10 mouse cellular contexts compared by ENCODE assay signal in the genomic region with DNA sequence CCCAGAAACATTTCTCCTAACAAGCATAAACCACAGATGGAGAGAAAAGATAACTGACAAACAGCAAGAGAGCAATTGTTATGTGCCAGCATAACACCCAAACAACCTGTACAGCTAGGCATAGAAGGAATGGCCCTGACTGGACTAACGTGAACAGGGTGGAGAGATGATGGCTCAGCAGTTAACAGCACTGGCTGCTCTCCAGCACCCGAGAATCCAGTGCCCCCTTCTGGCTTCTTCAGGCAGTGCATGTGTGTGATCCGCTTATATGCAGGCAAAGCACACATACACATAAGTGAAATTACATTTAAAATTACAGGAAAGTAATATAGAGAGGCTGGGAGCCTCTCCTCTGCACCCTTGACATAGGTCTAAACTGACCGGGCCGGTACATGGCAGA. TPM values are rescaled to one million over a fixed set of nuclear protein-coding genes. Genes with fewer than 3 reads are reported as not detected.
DNase-seq lines count a peak whose midpoint lies in the region; ATAC-seq and TF ChIP-seq lines count a peak whose summit lies in the region.
"Had no signal": no experiment of that assay in that cellular context is flagged by ENCODE, and none has a peak within 500 bp of the region (broad histone marks: within the 10 kb centered on the region; RNA-seq: fewer than 3 reads in every experiment).

No protein-coding gene starts in this region.

- TF ChIP-seq POLR2A in cortical plate, adult 2 months (IDR thresholded peaks at IDR 0.05; ENCODE audit: extremely low read depth, insufficient read depth, low read length): no peak

- no peak overlapping the region for H3K27ac ChIP-seq in heart, embryonic 11.5 days (ENCODE audit: low read depth, low read length)
- H3K27ac ChIP-seq in cortical plate, adult 2 months (ENCODE audit: insufficient read depth, low read length): no peak overlapping the region
- H3K27ac ChIP-seq in midbrain, postnatal 0 days (ENCODE audit: low read depth, low read length): no peak overlapping the region
- H3K27ac ChIP-seq: liver, embryonic 15.5 days had no signal

- H3K4me3 ChIP-seq in heart, embryonic 11.5 days (ENCODE audit: low read depth, low read length): no peak overlapping the region
- H3K4me3 ChIP-seq in cortical plate, adult 2 months (ENCODE audit: insufficient read depth, low read length): no peak overlapping the region
- no peak overlapping the region for H3K4me3 ChIP-seq in midbrain, postnatal 0 days (ENCODE audit: low read depth, low read length)
- H3K4me3 ChIP-seq: liver, embryonic 15.5 days had no signal

- no peaks in the 10 kb centered on the region for H3K9me3 ChIP-seq in heart, embryonic 11.5 days (replicated peaks; ENCODE audit: control insufficient read depth, low read length)
- no peaks in the 10 kb centered on the region for H3K9me3 ChIP-seq in midbrain, postnatal 0 days (ENCODE audit: low read length)
- H3K9me3 ChIP-seq: liver, embryonic 15.5 days had no signal

- H3K36me3 ChIP-seq in heart, embryonic 11.5 days (ENCODE audit: control insufficient read depth, insufficient read depth, low read length): no peaks in the 10 kb centered on the region
- peaks cover 14% of the 10 kb centered on the region; the same call in 1 of the 2 replicates for H3K36me3 ChIP-seq in midbrain, postnatal 0 days (ENCODE audit: insufficient read depth, low read length)

- ATAC-seq in heart, embryonic 11.5 days (replicated peaks; ENCODE audit: insufficient number of reproducible peaks, low FRiP score, low TSS enrichment): no peak
- ATAC-seq in midbrain, postnatal 0 days (ENCODE audit: low FRiP score): no peak

- H3K27me3 ChIP-seq in heart, embryonic 11.5 days (ENCODE audit: control insufficient read depth, insufficient read depth, low read length): no peaks in the 10 kb centered on the region
- H3K27me3 ChIP-seq in midbrain, postnatal 0 days (ENCODE audit: insufficient read depth, low read length): no peaks in the 10 kb centered on the region
- H3K27me3 ChIP-seq: liver, embryonic 15.5 days had no signal

- H3K9ac ChIP-seq in heart, embryonic 11.5 days (ENCODE audit: low read depth, low read length): no peak overlapping the region
- H3K9ac ChIP-seq in midbrain, postnatal 0 days (replicated peaks; ENCODE audit: low read length, poor library complexity, severe bottlenecking): no peak overlapping the region
- H3K9ac ChIP-seq: liver, embryonic 15.5 days had no signal

- 56% methylated on average over 5 of the region's 5 CpGs for WGBS in heart, embryonic 11.5 days (ENCODE audit: insufficient replicate concordance)
- 52% methylated on average over 5 of the region's 5 CpGs for WGBS in midbrain, postnatal 0 days

- H3K4me1 ChIP-seq in heart, embryonic 11.5 days (ENCODE audit: control insufficient read depth, insufficient read depth, low read length): no peaks in the 10 kb centered on the region
- H3K4me1 ChIP-seq in cortical plate, adult 2 months (ENCODE audit: control insufficient read depth, insufficient read depth, low read length): no peaks in the 10 kb centered on the region
- no peaks in the 10 kb centered on the region for H3K4me1 ChIP-seq in midbrain, postnatal 0 days (ENCODE audit: insufficient read depth, low read length)
- H3K4me1 ChIP-seq: liver, embryonic 15.5 days had no signal

- DNase-seq in heart, adult 11 months: peak; percentile 87
- peak; percentile 65 for DNase-seq in urinary bladder, postnatal 14 days (ENCODE audit: low spot score)
- DNase-seq in urinary bladder, adult 2 months (ENCODE audit: low spot score): no peak
- DNase-seq in kidney, postnatal 36 days: peak; percentile 45 to 75
- no peak for DNase-seq in midbrain, postnatal 0 days (ENCODE audit: low spot score)
- DNase-seq in yolk sac, embryonic 10.5 days (ENCODE audit: low spot score): peak; percentile 29

- no peak overlapping the region for H3K4me2 ChIP-seq in heart, embryonic 11.5 days
- no peak overlapping the region for H3K4me2 ChIP-seq in midbrain, postnatal 0 days (ENCODE audit: low read depth, low read length, poor library complexity, severe bottlenecking)
- H3K4me2 ChIP-seq: liver, embryonic 15.5 days had no signal

- peak; percentile 49; the same call in 1 of the 2 replicates for TF ChIP-seq CTCF in cortical plate, adult 2 months (IDR thresholded peaks at IDR 0.05; ENCODE audit: extremely low read depth, insufficient read depth, low read length)
- TF ChIP-seq CTCF in midbrain, postnatal 0 days (IDR thresholded peaks at IDR 0.05): peak; percentile 64

RNA-seq across cellular contexts. Expression of a gene that starts 16.2 kb away (rescaled TPM):
- polyA plus RNA-seq in heart, embryonic 11.5 days (2014; fragmentation: Nextera tagmentation; extraction: Ambion mirVana): 8.6 and 13.7 TPM in 2 replicates
- polyA plus RNA-seq in urinary bladder, adult 2 months (2012; rRNA removed): 31.5 and 35.6 TPM in 2 replicates
- 25.7 and 27.9 TPM in 2 replicates for polyA plus RNA-seq in cortical plate, adult 2 months (2012; rRNA removed)
- total RNA-seq in midbrain, postnatal 0 days (2014; rRNA removed): 9.3 and 12.1 TPM in 2 replicates
- polyA plus RNA-seq in midbrain, postnatal 0 days (2015; fragmentation: Nextera tagmentation; extraction: Ambion mirVana): 5.3 and 6.3 TPM in 2 replicates

RNA-seq across cellular contexts. Expression of a gene that starts 16.4 kb away (rescaled TPM):
- polyA plus RNA-seq in heart, embryonic 11.5 days (2014; fragmentation: Nextera tagmentation; extraction: Ambion mirVana): 42.5 and 49.4 TPM in 2 replicates
- 41.5 and 49.9 TPM in 2 replicates for polyA plus RNA-seq in urinary bladder, adult 2 months (2012; rRNA removed)
- polyA plus RNA-seq in cortical plate, adult 2 months (2012; rRNA removed): 55.7 and 58.3 TPM in 2 replicates
- 53.8 and 56.2 TPM in 2 replicates for total RNA-seq in midbrain, postnatal 0 days (2014; rRNA removed)
- 68.9 and 77.7 TPM in 2 replicates for polyA plus RNA-seq in midbrain, postnatal 0 days (2015; fragmentation: Nextera tagmentation; extraction: Ambion mirVana)

RNA-seq across cellular contexts. Expression of a gene that starts 38.9 kb away (rescaled TPM):
- polyA plus RNA-seq in heart, embryonic 11.5 days (2014; fragmentation: Nextera tagmentation; extraction: Ambion mirVana): not detected in 2 replicates
- polyA plus RNA-seq in urinary bladder, adult 2 months (2012; rRNA removed): not detected in 2 replicates
- not detected in 2 replicates for polyA plus RNA-seq in cortical plate, adult 2 months (2012; rRNA removed)
- total RNA-seq in midbrain, postnatal 0 days (2014; rRNA removed): not detected in 2 replicates
- polyA plus RNA-seq in midbrain, postnatal 0 days (2015; fragmentation: Nextera tagmentation; extraction: Ambion mirVana): not detected in 2 replicates
- polyA plus RNA-seq: embryonic facial prominence, embryonic 14.5 days; liver, embryonic 15.5 days had no signal

RNA-seq across cellular contexts. Expression of a gene that starts 47.4 kb away (rescaled TPM):
- polyA plus RNA-seq in heart, embryonic 11.5 days (2014; fragmentation: Nextera tagmentation; extraction: Ambion mirVana): 0.31 and 0.48 TPM in 2 replicates
- polyA plus RNA-seq in urinary bladder, adult 2 months (2012; rRNA removed): 5.1 and 6.4 TPM in 2 replicates
- polyA plus RNA-seq in cortical plate, adult 2 months (2012; rRNA removed): 0.09 and 0.17 TPM in 2 replicates
- total RNA-seq in midbrain, postnatal 0 days (2014; rRNA removed): 0.38 and 0.47 TPM in 2 replicates
- 0.58 and 0.86 TPM in 2 replicates for polyA plus RNA-seq in midbrain, postnatal 0 days (2015; fragmentation: Nextera tagmentation; extraction: Ambion mirVana)

Comparison
In these comparisons a context has a peak if more than half of its experiments do, and no peak if none do; other contexts are left out.
1. DNase-seq: peak in heart, adult 11 months (single experiment), urinary bladder, postnatal 14 days (single experiment), kidney, postnatal 36 days (2 of 2) and yolk sac, embryonic 10.5 days (single experiment); none in urinary bladder, adult 2 months (single experiment) and midbrain, postnatal 0 days (single experiment).